ENCODE assay signal across 11 mouse cellular contexts in the genomic region with DNA sequence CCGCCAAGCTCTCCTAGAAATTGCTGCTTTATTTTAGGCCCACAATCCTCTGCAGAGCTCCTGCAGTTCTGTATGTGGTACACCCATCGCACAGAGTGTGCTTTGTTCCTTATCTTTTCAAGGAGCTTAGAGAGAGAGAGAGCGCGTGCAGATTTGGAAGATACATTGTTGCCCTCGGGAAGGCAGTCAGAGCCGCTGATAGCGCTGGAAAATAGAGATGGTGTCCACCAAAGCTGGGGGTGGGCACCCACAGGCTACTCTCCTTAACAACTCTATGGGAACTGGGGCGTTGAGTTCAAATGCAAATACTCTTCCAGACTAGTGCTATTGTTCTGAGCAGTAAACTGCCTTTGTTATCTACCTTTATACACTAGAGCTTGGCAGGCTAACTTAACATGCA.
DNase-seq lines count a peak whose midpoint lies in the region; ATAC-seq lines count a peak whose summit lies in the region.
"Had no signal": no experiment of that assay in that cellular context is flagged by ENCODE, and none has a peak within 500 bp of the region (broad histone marks: within the 10 kb centered on the region; RNA-seq: fewer than 3 reads in every experiment).

No protein-coding gene starts in this region.

- peaks cover 3% of the 10 kb centered on the region; the same call in 1 of the 2 replicates for H3K4me1 ChIP-seq in heart, embryonic 10.5 days
- H3K4me1 ChIP-seq in hindbrain, embryonic 13.5 days (replicated peaks), result peaks cover 6% of the 10 kb centered on the region
- H3K4me1 ChIP-seq in neural tube, embryonic 11.5 days (ENCODE audit: control insufficient read depth, insufficient read depth, low read length), result no peaks in the 10 kb centered on the region

- H3K4me3 ChIP-seq in heart, embryonic 10.5 days, result peak overlapping the region; percentile 15; the same call in 1 of the 2 replicates
- no peak overlapping the region for H3K4me3 ChIP-seq in hindbrain, embryonic 13.5 days
- H3K4me3 ChIP-seq in neural tube, embryonic 11.5 days (ENCODE audit: low read depth, low read length), result no peak overlapping the region

- H3K9ac ChIP-seq in hindbrain, embryonic 13.5 days, result no peak overlapping the region
- H3K9ac ChIP-seq in neural tube, embryonic 11.5 days (ENCODE audit: low read length), result no peak overlapping the region

- no peak overlapping the region for H3K27ac ChIP-seq in heart, embryonic 10.5 days
- 0 out of 2 replicates have a peak overlapping the region, but pooled peaks have one; percentile 30 for H3K27ac ChIP-seq in hindbrain, embryonic 13.5 days
- no peak overlapping the region for H3K27ac ChIP-seq in neural tube, embryonic 11.5 days (ENCODE audit: low read depth, low read length)

- H3K36me3 ChIP-seq in heart, embryonic 10.5 days, result no peaks in the 10 kb centered on the region
- H3K36me3 ChIP-seq in hindbrain, embryonic 13.5 days, result no peaks in the 10 kb centered on the region
- H3K36me3 ChIP-seq in neural tube, embryonic 11.5 days (ENCODE audit: control insufficient read depth, insufficient read depth, low read length), result no peaks in the 10 kb centered on the region

- DNase-seq in heart, embryonic 10.5 days (ENCODE audit: low spot score), result no peak
- no peak for DNase-seq in heart, postnatal 4 days
- peak; percentile 17 for DNase-seq in embryo, embryonic 10 days (ENCODE audit: low spot score)
- peak; percentile 10 for DNase-seq in neural tube, embryonic 11.5 days (ENCODE audit: low spot score)
- DNase-seq in layer of hippocampus, adult 8-10 months (ENCODE audit: low spot score in 2 of 2), result no peak
- no peak for DNase-seq in c-Kit-positive CD71-positive TER-119-positive erythroid progenitor cells, embryonic 14.5 days (ENCODE audit: low spot score)
- no peak for DNase-seq in left cerebral cortex, postnatal 25 days (ENCODE audit: low spot score in 2 of 2)
- DNase-seq: B cell, adult 2 months; kidney, postnatal 4 days; lung, postnatal 14 days had no signal

- WGBS in heart, embryonic 10.5 days, result 14% methylated on average over 8 of the region's 8 CpGs
- WGBS in hindbrain, embryonic 13.5 days, result 7% methylated on average over 8 of the region's 8 CpGs
- 13% methylated on average over 8 of the region's 8 CpGs for WGBS in neural tube, embryonic 11.5 days

- no peaks in the 10 kb centered on the region for H3K9me3 ChIP-seq in heart, embryonic 10.5 days
- no peaks in the 10 kb centered on the region for H3K9me3 ChIP-seq in hindbrain, embryonic 13.5 days
- no peaks in the 10 kb centered on the region for H3K9me3 ChIP-seq in neural tube, embryonic 11.5 days (ENCODE audit: control insufficient read depth, low read length)

- peak; percentile 68 for ATAC-seq in hindbrain, embryonic 13.5 days (ENCODE audit: low FRiP score)
- peak; percentile 53 for ATAC-seq in neural tube, embryonic 11.5 days (ENCODE audit: insufficient read depth, low FRiP score, low TSS enrichment)

- H3K4me2 ChIP-seq in hindbrain, embryonic 13.5 days, result peak overlapping the region; percentile 31
- no peak overlapping the region for H3K4me2 ChIP-seq in neural tube, embryonic 11.5 days (ENCODE audit: low read depth)

- intact Hi-C loops in left cerebral cortex, postnatal 25 days (cut with DNase I), result loop anchor here (5.0 kb wide), 1 partner anchor 451 kb away; no protein-coding TSS in a partner anchor

- H3K27me3 ChIP-seq in heart, embryonic 10.5 days (ENCODE audit: insufficient read depth, poor library complexity, severe bottlenecking), result no peaks in the 10 kb centered on the region
- no peaks in the 10 kb centered on the region for H3K27me3 ChIP-seq in hindbrain, embryonic 13.5 days
- H3K27me3 ChIP-seq in neural tube, embryonic 11.5 days (ENCODE audit: control insufficient read depth, insufficient read depth, low read length), result no peaks in the 10 kb centered on the region

Comparison
In these comparisons a context has a peak if more than half of its experiments do, and no peak if none do; other contexts are left out.
1. DNase-seq: peak in embryo, embryonic 10 days (single experiment) and neural tube, embryonic 11.5 days (single experiment); none in heart, embryonic 10.5 days (single experiment), heart, postnatal 4 days (single experiment), layer of hippocampus, adult 8-10 months (0 of 2), c-Kit-positive CD71-positive TER-119-positive erythroid progenitor cells, embryonic 14.5 days (single experiment) and left cerebral cortex, postnatal 25 days (0 of 2).